Mouse (Mus musculus): ENCODE measurements at regions not wholly inside any gene's neighbourhood (a gene's known extent, or its start where the extent isn't known, plus 50 kb on each side); places are given as distances from the start of the nearest gene placed in this dataset.

- peak overlapping the region; percentile 65 for H3K27ac ChIP-seq
- WGBS: 0% methylated on average over 3 of the region's 3 CpGs
- H3K9ac ChIP-seq (replicated peaks): no peak overlapping the region
- peaks cover 40% of the 10 kb centered on the region for H3K27me3 ChIP-seq
- H3K4me1 ChIP-seq (replicated peaks): peaks cover 48% of the 10 kb centered on the region
- no peaks in the 10 kb centered on the region for H3K36me3 ChIP-seq
- no peaks in the 10 kb centered on the region for H3K9me3 ChIP-seq
- no peak for ATAC-seq
- no peak overlapping the region for H3K4me3 ChIP-seq (replicated peaks)
- no peak overlapping the region for H3K4me2 ChIP-seq (replicated peaks)
Measured at GRCm38 (mm10) chr8:12504777-12505176, 68.1 kb upstream of the Spaca7 start.

- ATAC-seq: no peak
- no peaks in the 10 kb centered on the region for H3K36me3 ChIP-seq
- H3K4me1 ChIP-seq (replicated peaks): peaks cover 12% of the 10 kb centered on the region; the same call in 1 of the 2 replicates
- H3K9ac ChIP-seq (replicated peaks): no peak overlapping the region
- H3K27me3 ChIP-seq: peaks cover 24% of the 10 kb centered on the region
- H3K27ac ChIP-seq: no peak overlapping the region
- WGBS: 48% methylated on average over 2 of the region's 2 CpGs
- no peak overlapping the region for H3K4me3 ChIP-seq (replicated peaks)
- H3K4me2 ChIP-seq (replicated peaks): no peak overlapping the region
- no peaks in the 10 kb centered on the region for H3K9me3 ChIP-seq
Measured at GRCm38 (mm10) chr8:12510233-12510632, 62.6 kb upstream of the Spaca7 start.

DNA sequence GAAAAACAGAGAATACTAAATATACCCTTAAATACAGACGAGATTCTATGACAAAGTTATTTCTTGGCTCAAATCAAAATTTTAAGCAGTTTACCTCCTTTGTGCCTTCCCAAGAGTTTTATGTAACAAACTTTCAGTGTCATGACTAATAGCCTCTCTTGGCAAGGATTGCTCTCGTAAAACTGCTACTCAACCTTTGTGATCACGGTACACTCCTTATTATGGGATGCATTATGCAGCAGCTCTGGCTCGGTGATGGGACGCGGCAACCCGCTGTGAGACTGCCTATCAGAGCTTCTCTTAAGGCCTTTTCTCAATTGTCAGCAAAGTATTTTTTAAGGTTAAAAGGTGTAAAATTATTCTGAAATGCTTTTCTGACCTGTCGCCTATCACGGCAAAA is 59.8 kb upstream of the Spaca7 start:
- WGBS: 37% methylated on average over 9 of the region's 9 CpGs
- no peak overlapping the region for H3K4me2 ChIP-seq (replicated peaks)
- no peaks in the 10 kb centered on the region for H3K36me3 ChIP-seq
- H3K4me3 ChIP-seq (replicated peaks): no peak overlapping the region
- ATAC-seq: no peak
- peaks cover 22% of the 10 kb centered on the region; the same call in 1 of the 2 replicates for H3K27me3 ChIP-seq
- H3K9ac ChIP-seq (replicated peaks): no peak overlapping the region
- no peaks in the 10 kb centered on the region for H3K9me3 ChIP-seq
- peaks cover 17% of the 10 kb centered on the region; the same call in 1 of the 2 replicates for H3K4me1 ChIP-seq (replicated peaks)
- no peak overlapping the region for H3K27ac ChIP-seq

DNA sequence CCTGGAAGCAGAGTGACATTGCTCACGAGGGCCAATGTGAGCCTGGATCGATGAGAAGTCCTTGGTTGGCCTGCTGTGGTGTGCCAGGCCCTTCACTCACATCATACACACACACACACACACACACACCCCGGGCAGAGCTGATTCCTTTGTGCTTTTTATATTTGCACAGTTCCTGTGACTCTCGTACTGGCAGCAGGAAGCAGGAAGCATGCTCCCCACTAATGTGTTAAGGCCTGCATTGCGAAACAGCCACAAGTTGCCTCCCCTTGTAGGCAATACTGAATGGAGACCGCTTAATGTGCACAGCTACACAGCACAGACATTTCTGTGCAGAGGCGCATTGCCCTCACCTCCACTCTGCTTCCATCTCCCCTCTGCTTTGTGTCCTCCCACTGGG is 58.7 kb upstream of the Spaca7 start:
- Histone ChIP-seq H3K27me3 (peaks cover 16% of the 10 kb centered on the region; the same call in 1 of the 2 replicates), H3K4me3 (replicated peaks) (no peak overlapping the region), H3K9ac (replicated peaks) (no peak overlapping the region), H3K4me2 (replicated peaks) (no peak overlapping the region), H3K4me1 (replicated peaks) (peaks cover 21% of the 10 kb centered on the region; the same call in 1 of the 2 replicates), H3K36me3 (no peaks in the 10 kb centered on the region), H3K27ac (no peak overlapping the region), H3K9me3 (no peaks in the 10 kb centered on the region)
- no peak for ATAC-seq
- WGBS: 62% methylated on average over 7 of the region's 7 CpGs

- Histone ChIP-seq H3K36me3 (no peaks in the 10 kb centered on the region), H3K27ac (no peak overlapping the region), H3K9ac (replicated peaks) (no peak overlapping the region), H3K27me3 (peaks cover 16% of the 10 kb centered on the region), H3K4me2 (replicated peaks) (0 out of 2 replicates have a peak overlapping the region, but pooled peaks have one; percentile 7), H3K4me1 (replicated peaks) (peaks cover 17% of the 10 kb centered on the region), H3K4me3 (replicated peaks) (no peak overlapping the region), H3K9me3 (no peaks in the 10 kb centered on the region)
- WGBS: 8% methylated on average over 9 of the region's 9 CpGs
- no peak for ATAC-seq
Measured at GRCm38 (mm10) chr8:12521636-12522035, 51.2 kb upstream of the Spaca7 start.

Data from midbrain, embryonic 13.5 days (tissue).